Mouse (Mus musculus): ENCODE measurements around the gene Cercam.
A peak's percentile ranks its signal among the peaks of the same experiment; 100 is the strongest.
"Not testable (repeated sequence)": the region's sequence is repeated elsewhere in the genome, so short reads cannot be mapped to it uniquely, and the experiment has no call there.

Gene Cercam

GRCm38 (mm10) chr2:29897366-29897765 lies 28.4 kb downstream of the Cercam start:
- DNase-seq (ENCODE audit: low read depth): no peak

GRCm38 (mm10) chr2:29898081-29898480 lies 29.1 kb downstream of the Cercam start:
- DNase-seq (ENCODE audit: low read depth): no peak

GRCm38 (mm10) chr2:29902194-29902593 lies 33.2 kb downstream of the Cercam start:
- no peak for DNase-seq (ENCODE audit: low read depth)

- DNase-seq (ENCODE audit: low read depth): not testable (repeated sequence)
Measured at GRCm38 (mm10) chr2:29908171-29908570, 39.2 kb downstream of the Cercam start.

- peak; percentile 52 for DNase-seq (ENCODE audit: low read depth)
Measured at GRCm38 (mm10) chr2:29910042-29910441, 41.1 kb downstream of the Cercam start.

- no peak for DNase-seq (ENCODE audit: low read depth)
Measured at GRCm38 (mm10) chr2:29917621-29918020, 48.7 kb downstream of the Cercam start.

- DNase-seq (ENCODE audit: low read depth): no peak
Measured at GRCm38 (mm10) chr2:29922011-29922410, 53.0 kb downstream of the Cercam start.

- DNase-seq (ENCODE audit: low read depth): no peak
Measured at GRCm38 (mm10) chr2:29926542-29926941, 57.6 kb downstream of the Cercam start.

- DNase-seq (ENCODE audit: low read depth): no peak
Measured at GRCm38 (mm10) chr2:29930506-29930905, 61.5 kb downstream of the Cercam start.

GRCm38 (mm10) chr2:29931194-29931593 lies 62.2 kb downstream of the Cercam start:
- no peak for DNase-seq (ENCODE audit: low read depth)

Measured in induced T-regulatory cell, adult 2 months (primary cell).